Mouse (Mus musculus): ENCODE measurements around the gene Slc7a5.

Slc7a5 gene

DNA sequence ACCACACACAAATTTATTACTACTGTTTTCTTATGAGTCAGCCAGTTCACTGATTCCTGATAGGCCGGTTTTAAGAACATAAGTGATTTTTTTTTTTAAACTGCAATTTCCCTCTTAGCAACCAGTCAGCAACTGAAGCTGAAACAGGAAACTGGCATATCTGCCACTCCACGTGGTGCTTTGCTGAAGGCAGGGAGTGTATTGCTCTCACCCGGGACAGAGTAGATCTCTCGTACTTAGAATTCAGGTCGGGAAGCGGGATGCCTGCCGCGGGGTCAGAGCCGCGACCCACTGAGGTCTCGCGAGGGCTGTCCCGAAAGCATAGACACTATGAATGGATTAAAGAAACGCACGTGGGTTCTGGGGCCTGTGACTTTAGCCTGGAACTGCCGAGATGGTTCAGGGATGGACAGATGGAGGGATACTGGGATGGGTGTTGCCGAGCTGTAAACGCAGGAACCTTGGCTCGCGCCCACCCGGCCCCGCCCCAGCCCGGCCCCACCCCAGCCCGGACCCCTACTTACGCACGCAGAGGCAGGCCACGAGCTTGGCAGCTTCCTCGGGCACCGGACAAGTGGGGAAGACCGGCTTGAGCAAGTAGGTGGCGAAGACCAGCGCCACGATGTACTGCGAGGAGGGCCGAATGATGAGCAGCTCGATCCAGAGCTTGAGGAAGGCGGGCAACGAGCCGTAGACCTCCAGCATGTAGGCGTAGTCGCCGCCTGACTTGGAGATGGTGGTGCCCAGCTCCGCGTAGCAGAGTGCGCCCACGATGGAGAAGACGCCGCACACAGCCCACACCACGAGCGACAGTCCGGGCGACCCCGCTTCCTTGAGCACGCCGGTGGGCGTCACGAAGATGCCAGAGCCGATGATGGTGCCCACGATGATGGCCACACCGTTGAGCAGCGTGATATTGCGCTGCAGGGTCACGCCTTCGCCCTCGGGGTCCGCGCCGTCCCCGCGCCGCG lies 667 bp downstream of the Slc7a5 start:
- no peak for DNase-seq

- DNase-seq = no peak
Measured at GRCm38 (mm10) chr8:121905864-121906263, 1.6 kb downstream of the Slc7a5 start.

DNA sequence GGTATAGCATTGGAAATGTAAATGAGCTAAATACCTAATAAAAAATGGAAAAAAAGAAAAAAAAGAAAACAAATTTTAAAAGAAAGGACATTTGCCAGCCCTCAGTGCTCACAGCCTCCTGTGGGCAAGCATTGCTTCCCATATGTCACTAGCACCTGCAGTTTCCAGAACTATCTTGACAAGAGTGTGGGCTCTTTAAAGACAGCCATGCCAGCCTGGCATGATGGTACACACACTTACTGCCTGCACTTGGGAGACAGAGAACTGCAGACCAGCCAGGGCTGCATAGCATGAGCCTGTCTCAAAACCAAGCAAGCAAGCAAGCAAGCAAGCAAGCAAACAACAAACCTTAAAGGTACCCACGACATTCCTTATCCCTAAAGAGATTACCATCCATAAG lies 2.1 kb downstream of the Slc7a5 start:
- DNase-seq = no peak

DNA sequence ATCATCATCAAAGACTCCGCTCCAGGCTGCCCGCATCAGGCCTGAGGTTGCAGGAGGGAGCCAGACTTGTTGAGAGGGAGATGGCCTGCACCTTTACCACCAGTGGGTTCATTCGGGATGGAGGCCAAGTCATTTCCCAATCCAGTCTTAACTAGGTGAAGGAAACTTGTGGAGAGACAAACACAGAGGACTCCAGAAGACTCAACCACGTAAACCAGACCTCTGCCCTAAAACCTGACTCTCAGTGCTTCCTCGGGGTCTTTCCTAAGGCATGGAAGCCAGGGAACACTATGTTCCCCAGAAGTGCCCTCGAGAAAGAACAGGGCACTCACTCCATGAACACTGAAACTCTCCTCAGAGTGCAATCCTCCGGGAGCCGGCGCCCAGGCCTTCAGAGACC lies 2.5 kb downstream of the Slc7a5 start:
- DNase-seq = no peak

DNA sequence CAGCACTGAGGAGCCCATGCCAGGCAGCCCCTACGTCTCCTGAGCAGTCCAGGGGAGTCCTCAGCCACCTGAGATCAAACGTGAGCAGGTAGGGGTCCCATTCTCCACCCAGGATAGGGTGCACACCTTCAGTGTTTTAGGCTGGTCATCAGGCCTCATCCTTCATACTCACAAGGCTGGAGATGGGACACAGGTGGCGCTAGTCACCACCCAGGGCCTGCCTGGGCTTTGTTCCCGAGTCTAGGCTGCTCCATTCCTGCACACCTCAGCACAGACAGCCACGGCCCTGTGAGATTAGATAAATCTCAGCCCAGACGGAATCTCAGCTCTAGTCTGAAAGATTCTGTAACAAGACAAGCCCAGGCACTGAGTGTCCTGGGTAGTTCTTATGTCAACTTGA lies 3.5 kb downstream of the Slc7a5 start:
- DNase-seq = no peak

GRCm38 (mm10) chr8:121901498-121902236 lies 5.8 kb downstream of the Slc7a5 start:
- no peak for DNase-seq

GRCm38 (mm10) chr8:121899180-121900044 lies 8.1 kb downstream of the Slc7a5 start:
- DNase-seq = no peak

GRCm38 (mm10) chr8:121898401-121898931 lies 9.0 kb downstream of the Slc7a5 start:
- DNase-seq = peak; percentile 53

DNA sequence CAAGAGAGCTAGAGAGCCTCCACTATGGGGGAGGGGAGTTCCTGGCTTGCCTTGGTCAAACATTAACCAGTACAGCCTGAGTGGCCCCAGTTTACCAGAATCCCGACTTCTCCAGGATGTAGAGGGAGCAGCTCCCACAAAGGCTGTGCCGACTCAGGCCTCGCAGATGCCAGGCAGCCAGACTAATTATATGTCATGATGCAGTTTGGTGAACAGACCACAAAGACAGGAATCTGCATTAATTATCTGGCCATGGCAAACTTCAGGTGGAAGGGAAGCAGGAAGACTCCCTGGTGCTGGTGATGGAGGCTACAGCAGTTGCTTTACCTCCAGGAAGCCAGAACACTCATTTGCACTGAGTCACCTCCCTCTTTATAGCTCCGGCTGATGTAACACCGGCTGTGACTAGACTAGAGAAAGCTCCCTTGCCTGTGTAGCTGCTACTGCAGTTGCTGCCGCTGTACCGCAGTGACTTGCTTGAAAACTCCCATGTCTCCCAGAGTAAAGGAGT lies 9.6 kb downstream of the Slc7a5 start:
- DNase-seq = peak; percentile 71

DNA sequence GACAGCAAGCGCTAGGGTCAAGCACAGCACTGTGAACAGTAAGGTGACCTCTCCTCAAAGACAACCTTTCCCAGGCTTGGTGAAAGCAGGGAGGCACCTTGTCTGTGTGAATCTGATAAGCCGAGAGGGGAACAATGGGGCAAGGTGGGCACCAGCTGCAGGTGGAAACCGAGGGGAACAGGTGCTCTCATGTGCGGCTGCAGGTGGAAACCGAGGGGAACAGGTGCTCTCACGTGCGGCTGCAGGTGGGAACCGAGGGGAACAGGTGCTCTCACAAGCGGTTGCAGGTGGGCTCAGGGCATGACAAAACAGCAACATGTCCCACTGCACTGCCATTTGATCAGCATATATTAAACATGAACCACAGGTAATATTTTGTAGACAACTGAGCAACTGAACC lies 10.3 kb downstream of the Slc7a5 start:
- DNase-seq = no peak

DNA sequence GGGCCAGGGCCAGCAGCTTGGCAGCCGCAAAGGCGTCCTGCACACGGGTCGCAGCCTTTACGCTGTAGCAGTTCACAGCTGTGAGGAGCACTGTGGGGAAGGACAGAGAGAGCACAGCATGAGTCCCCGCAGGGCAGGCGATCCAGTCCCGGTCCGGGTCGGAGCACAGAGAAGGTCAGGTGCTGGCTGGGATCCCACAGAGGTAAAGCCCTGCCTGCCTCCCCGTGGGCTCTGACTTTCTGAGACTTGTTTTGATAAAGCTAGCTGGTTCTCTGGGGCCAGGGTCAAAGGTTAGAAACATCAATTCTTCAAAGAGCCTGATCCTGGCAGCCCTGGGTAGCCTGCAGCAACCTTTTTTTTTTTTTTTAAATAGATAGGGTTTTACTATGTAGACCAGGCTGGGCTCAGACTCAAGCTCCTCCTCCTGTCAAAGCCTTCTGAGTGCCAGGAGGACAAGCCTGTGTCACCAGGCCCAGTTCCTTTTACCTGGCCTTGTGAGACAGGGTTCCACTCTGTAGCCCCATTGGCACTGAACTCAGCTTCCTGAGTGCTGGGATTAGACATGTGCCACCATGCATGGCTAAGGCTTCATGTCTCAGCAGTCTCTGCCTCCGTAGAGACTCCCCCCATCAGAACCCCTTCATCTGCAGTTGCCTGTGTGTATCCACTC lies 10.9 kb downstream of the Slc7a5 start:
- peak; percentile 39 for DNase-seq

DNA sequence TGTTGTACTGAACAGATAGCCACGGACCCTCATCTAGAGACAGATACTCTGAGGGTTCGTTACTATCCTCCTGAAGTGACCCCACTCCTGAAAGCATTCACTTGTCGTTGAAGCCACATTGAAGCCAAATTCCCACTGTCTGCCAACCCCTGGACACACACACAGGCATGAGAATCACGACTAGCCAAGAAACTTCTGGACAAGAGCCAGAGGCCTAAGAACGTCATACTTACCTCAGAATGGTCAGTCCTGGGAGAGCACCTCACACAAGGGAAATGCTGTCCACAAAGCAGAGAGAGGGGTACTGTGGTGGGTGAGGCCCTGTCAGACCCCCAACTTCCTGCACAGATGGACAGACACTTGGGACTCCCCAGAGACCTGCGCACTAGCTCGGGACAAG lies 11.6 kb downstream of the Slc7a5 start:
- DNase-seq = peak; percentile 35

- DNase-seq = no peak
Measured at GRCm38 (mm10) chr8:121892875-121893274, 14.6 kb downstream of the Slc7a5 start.

- no peak for DNase-seq
Measured at GRCm38 (mm10) chr8:121889810-121890785, 17.4 kb downstream of the Slc7a5 start.

DNA sequence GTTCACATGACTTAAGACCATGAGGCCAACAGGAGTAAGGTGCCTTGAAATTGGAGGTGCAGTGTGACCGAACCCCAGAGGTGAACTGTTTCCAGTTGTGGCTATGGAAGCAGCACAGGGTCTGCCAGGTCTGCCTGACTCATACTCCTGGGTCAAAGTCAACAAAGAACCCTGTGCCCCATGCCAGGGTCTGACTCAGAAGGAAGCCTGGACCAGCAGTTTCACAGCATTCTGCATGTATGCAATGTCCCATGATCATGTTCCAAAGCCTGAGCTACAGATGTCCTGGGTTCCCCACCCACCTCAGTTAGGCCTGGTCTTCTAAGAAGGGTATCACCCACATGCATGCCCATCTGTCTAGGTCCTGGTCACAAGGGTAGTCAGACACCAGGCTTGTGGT lies 18.2 kb downstream of the Slc7a5 start:
- no peak for DNase-seq

GRCm38 (mm10) chr8:121887547-121887946 lies 19.9 kb downstream of the Slc7a5 start:
- DNase-seq = no peak

- no peak for DNase-seq
Measured at GRCm38 (mm10) chr8:121885433-121885832, 22.1 kb downstream of the Slc7a5 start.

GRCm38 (mm10) chr8:121885001-121885400 lies 22.5 kb downstream of the Slc7a5 start:
- DNase-seq = no peak

DNA sequence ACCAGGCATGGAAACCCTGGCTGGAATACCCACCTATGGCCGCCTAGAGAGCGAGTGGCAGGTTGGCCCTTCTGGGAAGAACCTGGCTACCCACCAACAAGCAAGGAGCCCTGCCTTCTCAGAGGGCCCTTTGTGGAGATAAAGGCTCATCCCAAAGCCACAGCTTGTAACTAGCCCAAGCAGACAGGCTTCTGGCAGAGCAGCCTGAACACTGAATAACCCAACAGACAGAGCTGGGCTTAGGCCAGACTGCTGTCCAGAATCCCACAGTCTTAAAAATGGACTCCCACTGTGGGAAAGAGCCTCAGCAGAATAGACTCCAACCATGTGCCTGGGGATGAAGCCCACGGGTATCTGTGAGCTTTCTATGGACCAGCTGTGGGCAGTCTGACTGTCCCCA lies 23.3 kb downstream of the Slc7a5 start:
- no peak for DNase-seq

DNA sequence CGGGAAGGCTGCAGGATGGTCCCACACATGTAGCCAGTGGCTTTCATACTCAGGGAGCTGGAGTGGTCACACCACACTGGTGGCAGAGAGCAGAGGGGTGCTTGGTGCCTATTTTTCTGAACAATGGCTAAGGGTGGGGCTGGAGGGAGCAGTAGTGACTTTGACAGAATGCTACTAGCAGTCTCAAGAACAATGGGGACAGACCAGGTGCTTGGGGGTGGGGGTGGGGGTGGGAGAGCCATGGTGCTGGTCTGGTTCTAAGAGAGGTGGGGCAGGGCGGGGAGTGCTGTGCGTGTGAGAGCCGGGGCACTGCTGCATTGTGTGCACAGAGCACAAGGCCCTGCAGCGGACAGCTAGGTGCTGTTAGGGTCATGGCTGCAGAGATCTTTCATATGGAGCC lies 25.6 kb downstream of the Slc7a5 start:
- DNase-seq = no peak

DNA sequence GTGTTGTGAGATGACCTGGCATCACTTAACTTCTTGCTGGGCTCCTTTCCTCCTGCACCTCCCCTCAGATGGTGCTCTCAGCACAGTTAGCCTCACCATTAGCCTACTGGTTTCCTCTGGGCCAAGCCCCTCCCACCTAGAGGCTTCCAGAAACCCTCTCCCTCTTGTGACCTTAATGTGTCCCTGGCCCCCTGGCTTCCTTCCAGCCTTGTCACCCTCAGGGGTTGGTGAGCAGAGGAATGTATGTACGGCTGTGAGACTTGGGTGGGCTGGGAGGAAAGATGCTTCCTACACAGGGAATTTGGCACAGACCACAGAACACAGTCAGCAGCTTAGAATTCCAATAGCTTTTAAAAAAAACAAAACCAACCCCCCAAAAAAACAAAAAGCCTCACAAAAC lies 26.7 kb downstream of the Slc7a5 start:
- peak; percentile 28 for DNase-seq

Measured in kidney, adult 9 months (tissue).